Mouse (Mus musculus): ENCODE results near the gene Gpm6b.

The Gpm6b gene

GRCm38 (mm10) chrX:166358955-166359354 is 120.2 kb downstream of the Gpm6b start:
- DNase-seq (ENCODE audit: low spot score), result no peak

GRCm38 (mm10) chrX:166359927-166360440 is 121.3 kb downstream of the Gpm6b start:
- DNase-seq (ENCODE audit: low spot score), result no peak

GRCm38 (mm10) chrX:166360455-166360854 is 121.7 kb downstream of the Gpm6b start:
- no peak for DNase-seq (ENCODE audit: low spot score)

GRCm38 (mm10) chrX:166365458-166366213 is 126.9 kb downstream of the Gpm6b start:
- no peak for DNase-seq (ENCODE audit: low spot score)

GRCm38 (mm10) chrX:166376681-166377328 is 138.1 kb downstream of the Gpm6b start:
- no peak for DNase-seq (ENCODE audit: low spot score)

GRCm38 (mm10) chrX:166378652-166379051 is 139.9 kb downstream of the Gpm6b start:
- DNase-seq (ENCODE audit: low spot score), result no peak

GRCm38 (mm10) chrX:166383606-166384005 is 144.9 kb downstream of the Gpm6b start:
- no peak for DNase-seq (ENCODE audit: low spot score)

- DNase-seq (ENCODE audit: low spot score), result peak; percentile 8
Measured at GRCm38 (mm10) chrX:166384935-166385334, 146.2 kb downstream of the Gpm6b start.

GRCm38 (mm10) chrX:166386656-166387055 is 147.9 kb downstream of the Gpm6b start:
- DNase-seq (ENCODE audit: low spot score), result no peak

GRCm38 (mm10) chrX:166393753-166394152 is 155.0 kb downstream of the Gpm6b start:
- DNase-seq (ENCODE audit: low spot score), result no peak

- DNase-seq (ENCODE audit: low spot score), result no peak
Measured at GRCm38 (mm10) chrX:166407865-166408264, 169.2 kb downstream of the Gpm6b start.

GRCm38 (mm10) chrX:166416196-166416595 is 177.5 kb downstream of the Gpm6b start:
- no peak for DNase-seq (ENCODE audit: low spot score)

- no peak for DNase-seq (ENCODE audit: low spot score)
Measured at GRCm38 (mm10) chrX:166434812-166435211, 196.1 kb downstream of the Gpm6b start.
